Mouse (Mus musculus) right cerebral cortex, adult 18-20 months (tissue): ENCODE data around the gene Arhgef39.

Experiments used
- DNase-seq: peaks from one replicate; pipeline ENCODE4 v3.0.0; 2022; ENCODE audit warnings: mixed read lengths

Gene Arhgef39

GRCm38 (mm10) chr4:43499407-43500333 is at the start of gene Arhgef39:
Gene Arhgef39, minus strand, starts transcription at chr4:43499695.
- DNase-seq, result peak; percentile 79

GRCm38 (mm10) chr4:43549055-43549454 is 49.6 kb upstream of the Arhgef39 start:
- DNase-seq, result no peak

- DNase-seq, result no peak
Measured at GRCm38 (mm10) chr4:43547160-43547559, 47.7 kb upstream of the Arhgef39 start.

- no peak for DNase-seq
Measured at GRCm38 (mm10) chr4:43546375-43547047, 47.0 kb upstream of the Arhgef39 start.

GRCm38 (mm10) chr4:43542044-43542443 is 42.5 kb upstream of the Arhgef39 start:
- DNase-seq, result no peak

- DNase-seq, result no peak
Measured at GRCm38 (mm10) chr4:43536031-43536430, 36.5 kb upstream of the Arhgef39 start.

- DNase-seq, result no peak
Measured at GRCm38 (mm10) chr4:43535628-43536027, 36.1 kb upstream of the Arhgef39 start.

GRCm38 (mm10) chr4:43533270-43533669 is 33.8 kb upstream of the Arhgef39 start:
- DNase-seq, result no peak

GRCm38 (mm10) chr4:43530581-43530980 is 31.1 kb upstream of the Arhgef39 start:
- DNase-seq, result peak; percentile 77

- no peak for DNase-seq
Measured at GRCm38 (mm10) chr4:43530081-43530501, 30.6 kb upstream of the Arhgef39 start.

- no peak for DNase-seq
Measured at GRCm38 (mm10) chr4:43528487-43528886, 29.0 kb upstream of the Arhgef39 start.

- no peak for DNase-seq
Measured at GRCm38 (mm10) chr4:43527880-43528279, 28.4 kb upstream of the Arhgef39 start.

GRCm38 (mm10) chr4:43519956-43520355 is 20.5 kb upstream of the Arhgef39 start:
- peak; percentile 85 for DNase-seq

- DNase-seq, result no peak
Measured at GRCm38 (mm10) chr4:43519551-43519950, 20.1 kb upstream of the Arhgef39 start.

- no peak for DNase-seq
Measured at GRCm38 (mm10) chr4:43515764-43516708, 16.5 kb upstream of the Arhgef39 start.

GRCm38 (mm10) chr4:43513791-43514190 is 14.3 kb upstream of the Arhgef39 start:
- DNase-seq, result no peak

GRCm38 (mm10) chr4:43513300-43513699 is 13.8 kb upstream of the Arhgef39 start:
- no peak for DNase-seq

- no peak for DNase-seq
Measured at GRCm38 (mm10) chr4:43512653-43513052, 13.2 kb upstream of the Arhgef39 start.

- no peak for DNase-seq
Measured at GRCm38 (mm10) chr4:43511675-43512454, 12.4 kb upstream of the Arhgef39 start.

GRCm38 (mm10) chr4:43509109-43509508 is 9.6 kb upstream of the Arhgef39 start:
- DNase-seq, result no peak

- DNase-seq, result no peak
Measured at GRCm38 (mm10) chr4:43508666-43508997, 9.1 kb upstream of the Arhgef39 start.
